Mouse (Mus musculus): Measurements from ENCODE around the gene Pnisr. TPM values are rescaled to one million over a fixed set of nuclear protein-coding genes. Genes with fewer than 3 reads are reported as not detected.
A peak's percentile ranks its signal among the peaks of the same experiment; 100 is the strongest.

Gene Pnisr
- total and polyA plus RNA-seq, 2 experiments from 2014 or later, result 48.7 to 112 TPM

DNA sequence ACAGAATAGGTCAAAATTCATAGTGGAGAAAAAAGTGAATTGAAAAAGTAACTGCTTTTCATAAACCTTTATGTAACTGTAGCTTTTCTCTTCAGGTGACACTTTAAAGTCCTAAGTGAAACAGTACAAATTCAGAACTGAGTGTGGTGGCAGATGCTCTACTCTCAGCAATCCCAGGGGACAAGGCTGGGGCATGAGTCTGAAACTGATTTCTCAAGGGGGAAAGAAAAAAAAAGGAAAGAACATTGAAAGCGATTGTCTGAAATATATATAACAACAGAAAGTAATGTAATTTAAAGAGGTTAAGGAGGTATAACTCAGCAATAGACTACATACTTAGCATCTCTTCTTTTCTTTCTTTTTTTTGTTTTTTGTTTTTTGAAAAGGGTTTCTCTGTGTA is 17.8 kb downstream of the Pnisr start:
- no peaks in the 10 kb centered on the region for H3K4me1 ChIP-seq (ENCODE audit: control insufficient read depth, insufficient read depth)
- H3K9me3 ChIP-seq (replicated peaks; ENCODE audit: control insufficient read depth, low read length), result no peaks in the 10 kb centered on the region
- no peak for DNase-seq (ENCODE audit: low spot score)
- H3K27me3 ChIP-seq (ENCODE audit: control insufficient read depth, insufficient read depth, low read length), result no peaks in the 10 kb centered on the region
- H3K9ac ChIP-seq (replicated peaks; ENCODE audit: low read depth, low read length), result no peak overlapping the region
- H3K4me3 ChIP-seq (ENCODE audit: low read depth, low read length), result no peak overlapping the region
- H3K4me2 ChIP-seq (ENCODE audit: low read depth, low read length), result no peak overlapping the region
- ATAC-seq (ENCODE audit: insufficient read depth, low read depth), result no peak
- H3K36me3 ChIP-seq (replicated peaks; ENCODE audit: control insufficient read depth, insufficient read depth, low read length), result peaks cover 70% of the 10 kb centered on the region
- WGBS, result 90% methylated on average over 1 of the region's 1 CpGs
- TF ChIP-seq CTCF (IDR thresholded peaks at IDR 0.05; ENCODE audit: low read depth), result no peak
- no peak for TF ChIP-seq EP300 (IDR thresholded peaks at IDR 0.05; ENCODE audit: low read depth)
- no peak overlapping the region for H3K27ac ChIP-seq (ENCODE audit: low read depth)

DNA sequence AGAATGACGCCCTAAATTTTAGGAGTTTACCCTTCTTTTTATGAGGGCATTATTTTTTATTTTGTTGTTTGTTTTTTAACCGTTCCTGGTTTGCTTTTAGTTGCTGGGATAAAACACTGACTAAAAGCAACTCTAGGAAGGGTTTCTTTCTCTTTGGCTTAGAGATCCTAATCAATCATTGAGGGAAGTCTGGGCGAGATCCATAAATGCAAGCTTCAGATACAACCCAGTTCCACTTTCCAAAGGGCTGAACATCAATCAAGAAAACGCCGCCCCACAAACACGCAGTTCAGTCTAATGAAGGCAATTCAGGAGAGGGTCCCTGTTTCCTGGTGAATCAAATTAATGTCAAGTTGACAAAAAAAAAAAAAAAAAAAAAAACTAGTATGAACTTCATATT is 31.4 kb downstream of the Pnisr start:
- Histone ChIP-seq H3K4me1 (ENCODE audit: control insufficient read depth, insufficient read depth) (no peaks in the 10 kb centered on the region; the same call in 1 of the 2 replicates), H3K36me3 (replicated peaks; ENCODE audit: control insufficient read depth, insufficient read depth, low read length) (peaks cover 23% of the 10 kb centered on the region), H3K4me3 (ENCODE audit: low read depth, low read length) (peak overlapping the region; percentile 65), H3K9ac (replicated peaks; ENCODE audit: low read depth, low read length) (peak overlapping the region; percentile 66; the same call in 1 of the 2 replicates), H3K27ac (ENCODE audit: low read depth) (no peak overlapping the region), H3K27me3 (ENCODE audit: control insufficient read depth, insufficient read depth, low read length) (no peaks in the 10 kb centered on the region), H3K9me3 (replicated peaks; ENCODE audit: control insufficient read depth, low read length) (no peaks in the 10 kb centered on the region), H3K4me2 (ENCODE audit: low read depth, low read length) (peak overlapping the region; percentile 72)
- DNase-seq (ENCODE audit: low spot score), result no peak
- TF ChIP-seq CTCF (IDR thresholded peaks at IDR 0.05; ENCODE audit: low read depth) (no peak), EP300 (IDR thresholded peaks at IDR 0.05; ENCODE audit: low read depth) (no peak)
- 32% methylated on average over 6 of the region's 6 CpGs for WGBS
- ATAC-seq (ENCODE audit: insufficient read depth, low read depth), result no peak

DNA sequence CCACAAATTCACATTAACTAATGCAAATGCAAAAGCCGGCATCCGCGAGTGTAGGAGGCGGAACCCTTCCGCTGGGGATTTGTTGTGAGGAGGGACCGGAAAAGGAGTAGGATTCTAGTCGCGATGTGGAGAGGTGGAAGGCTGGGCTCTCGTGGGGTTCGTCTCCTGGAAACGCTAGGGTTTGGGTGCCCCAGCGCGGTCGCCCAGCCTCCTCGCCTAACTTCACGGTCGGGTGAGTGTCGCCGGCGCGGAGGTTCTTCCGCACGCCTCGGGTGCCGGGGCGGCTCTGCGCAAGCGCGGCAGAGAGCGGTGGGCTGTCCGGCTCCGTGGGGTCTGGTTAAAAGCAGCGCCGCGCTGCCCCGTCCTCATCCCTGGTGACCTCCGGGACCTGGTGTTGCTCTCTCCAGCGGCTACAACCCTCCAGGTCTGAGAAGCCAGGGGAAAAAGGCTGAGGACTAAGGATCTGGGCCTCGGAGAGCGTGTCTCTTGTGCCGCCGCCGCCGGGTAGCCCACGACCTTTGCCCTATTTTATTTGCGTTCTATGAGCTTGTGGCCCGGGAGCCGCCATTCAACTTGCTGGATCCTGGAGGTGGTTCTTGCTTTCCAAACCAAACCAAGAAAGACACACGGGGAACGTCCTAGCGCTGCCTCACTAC is 32.3 kb downstream of the Pnisr start, which contains the start of gene Coq3:
TSS of gene Coq3 (plus strand) at position 109 of the 656 bp plus-strand sequence.
- H3K9me3 ChIP-seq (replicated peaks; ENCODE audit: control insufficient read depth, low read length), result no peaks in the 10 kb centered on the region
- TF ChIP-seq CTCF (IDR thresholded peaks at IDR 0.05; ENCODE audit: low read depth) (no peak), EP300 (IDR thresholded peaks at IDR 0.05; ENCODE audit: low read depth) (no peak)
- peak within 1 kb of the TSS; percentile 65 for H3K4me3 ChIP-seq (ENCODE audit: low read depth, low read length)
- H3K36me3 ChIP-seq (replicated peaks; ENCODE audit: control insufficient read depth, insufficient read depth, low read length), result peaks cover 16% of the 10 kb centered on the region; the same call in 1 of the 2 replicates
- ATAC-seq (ENCODE audit: insufficient read depth, low read depth) (peak; percentile 86), DNase-seq (ENCODE audit: low spot score) (peak; percentile 79)
- peak within 1 kb of the TSS; percentile 72 for H3K4me2 ChIP-seq (ENCODE audit: low read depth, low read length)
- no peaks in the 10 kb centered on the region; the same call in 1 of the 2 replicates for H3K4me1 ChIP-seq (ENCODE audit: control insufficient read depth, insufficient read depth)
- peak within 1 kb of the TSS; percentile 90 for H3K27ac ChIP-seq (ENCODE audit: low read depth)
- WGBS, result under 1% methylated on average over 50 of the region's 51 CpGs
- peak within 1 kb of the TSS; percentile 66 for H3K9ac ChIP-seq (replicated peaks; ENCODE audit: low read depth, low read length)
- H3K27me3 ChIP-seq (ENCODE audit: control insufficient read depth, insufficient read depth, low read length), result no peaks in the 10 kb centered on the region

DNA sequence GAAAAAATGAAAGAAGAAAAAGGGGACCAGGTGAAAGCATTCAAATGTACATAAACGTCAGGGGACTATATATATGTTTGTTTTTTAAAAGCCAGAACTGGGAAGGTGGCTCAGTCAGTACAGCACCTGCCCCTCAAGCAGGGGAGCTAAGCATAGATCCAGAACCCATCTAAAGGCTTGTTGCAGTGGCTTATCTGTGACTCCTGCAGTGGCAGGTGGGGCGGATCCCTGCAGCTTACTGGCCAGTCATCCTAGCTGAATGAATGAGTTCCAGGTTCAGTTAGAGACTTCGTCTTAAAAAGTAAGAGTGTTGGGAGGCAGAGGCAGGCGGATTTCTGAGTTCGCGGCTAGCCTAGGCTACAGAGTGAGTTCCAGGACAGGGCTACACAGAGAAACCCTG is 35.4 kb downstream of the Pnisr start:
- Histone ChIP-seq H3K36me3 (replicated peaks; ENCODE audit: control insufficient read depth, insufficient read depth, low read length) (no peaks in the 10 kb centered on the region), H3K9me3 (replicated peaks; ENCODE audit: control insufficient read depth, low read length) (no peaks in the 10 kb centered on the region), H3K4me2 (ENCODE audit: low read depth, low read length) (no peak overlapping the region), H3K9ac (replicated peaks; ENCODE audit: low read depth, low read length) (no peak overlapping the region), H3K27me3 (ENCODE audit: control insufficient read depth, insufficient read depth, low read length) (no peaks in the 10 kb centered on the region), H3K4me3 (ENCODE audit: low read depth, low read length) (no peak overlapping the region), H3K4me1 (ENCODE audit: control insufficient read depth, insufficient read depth) (no peaks in the 10 kb centered on the region; the same call in 1 of the 2 replicates), H3K27ac (ENCODE audit: low read depth) (no peak overlapping the region)
- DNase-seq (ENCODE audit: low spot score), result no peak
- WGBS, result 88% methylated on average over 6 of the region's 6 CpGs
- TF ChIP-seq EP300 (IDR thresholded peaks at IDR 0.05; ENCODE audit: low read depth) (no peak), CTCF (IDR thresholded peaks at IDR 0.05; ENCODE audit: low read depth) (no peak)
- no peak for ATAC-seq (ENCODE audit: insufficient read depth, low read depth)

DNA sequence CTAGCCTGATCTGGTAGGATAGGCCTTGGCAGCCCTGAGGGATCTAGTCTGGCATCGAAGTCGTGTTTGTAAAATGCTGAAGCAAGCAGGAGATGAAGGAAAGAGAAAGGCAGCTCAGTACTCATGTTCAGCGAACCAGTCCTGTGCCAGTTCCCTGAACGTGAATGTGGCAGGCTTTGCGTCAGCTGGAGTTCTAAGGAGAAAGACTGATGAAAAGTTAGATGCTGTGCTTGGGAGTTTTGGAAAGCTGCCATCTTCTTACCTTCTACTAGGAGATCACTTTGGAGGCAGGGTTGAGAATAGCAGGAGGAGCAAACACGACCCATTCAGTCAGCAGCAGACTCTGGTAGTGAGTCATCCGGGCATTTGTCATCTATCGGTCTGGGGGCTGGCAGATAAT is 38.4 kb downstream of the Pnisr start:
- Histone ChIP-seq H3K27me3 (ENCODE audit: control insufficient read depth, insufficient read depth, low read length) (no peaks in the 10 kb centered on the region), H3K36me3 (replicated peaks; ENCODE audit: control insufficient read depth, insufficient read depth, low read length) (no peaks in the 10 kb centered on the region), H3K4me3 (ENCODE audit: low read depth, low read length) (no peak overlapping the region), H3K27ac (ENCODE audit: low read depth) (no peak overlapping the region), H3K4me2 (ENCODE audit: low read depth, low read length) (no peak overlapping the region), H3K4me1 (ENCODE audit: control insufficient read depth, insufficient read depth) (no peaks in the 10 kb centered on the region), H3K9ac (replicated peaks; ENCODE audit: low read depth, low read length) (no peak overlapping the region), H3K9me3 (replicated peaks; ENCODE audit: control insufficient read depth, low read length) (no peaks in the 10 kb centered on the region)
- 66% methylated on average over 8 of the region's 8 CpGs for WGBS
- ATAC-seq (ENCODE audit: insufficient read depth, low read depth) (no peak), DNase-seq (ENCODE audit: low spot score) (no peak)
- TF ChIP-seq EP300 (IDR thresholded peaks at IDR 0.05; ENCODE audit: low read depth), result no peak
- no peak for TF ChIP-seq CTCF (IDR thresholded peaks at IDR 0.05; ENCODE audit: low read depth)

Other genes starting within 250 kb of the Pnisr start
- not detected in 2 replicates for gene Prdm13, start 161.6 kb upstream of the Pnisr start, total RNA-seq (2014; rRNA removed; ENCODE audit: low replicate concordance)
- not detected in 2 replicates for gene Prdm13, start 161.6 kb upstream of the Pnisr start, polyA plus RNA-seq (2015; fragmentation: Nextera tagmentation; extraction: Ambion mirVana)
- gene Ccnc, start 119.9 kb upstream of the Pnisr start, total RNA-seq (2014; rRNA removed; ENCODE audit: low replicate concordance), result 12.0 and 26.6 TPM in 2 replicates
- 20.1 and 21.4 TPM in 2 replicates for gene Ccnc, start 119.9 kb upstream of the Pnisr start, polyA plus RNA-seq (2015; fragmentation: Nextera tagmentation; extraction: Ambion mirVana)
- 7.6 and 12.6 TPM in 2 replicates for gene Usp45, start 80.4 kb upstream of the Pnisr start, total RNA-seq (2014; rRNA removed; ENCODE audit: low replicate concordance)
- 3.6 and 4.6 TPM in 2 replicates for gene Usp45, start 80.4 kb upstream of the Pnisr start, polyA plus RNA-seq (2015; fragmentation: Nextera tagmentation; extraction: Ambion mirVana)
- 9.9 and 16.5 TPM in 2 replicates for gene Tstd3, start 80.4 kb upstream of the Pnisr start, total RNA-seq (2014; rRNA removed; ENCODE audit: low replicate concordance)
- gene Tstd3, start 80.4 kb upstream of the Pnisr start, polyA plus RNA-seq (2015; fragmentation: Nextera tagmentation; extraction: Ambion mirVana), result 23.5 and 25.2 TPM in 2 replicates
- 18.8 and 23.3 TPM in 2 replicates for gene Coq3, start 32.1 kb downstream of the Pnisr start, total RNA-seq (2014; rRNA removed; ENCODE audit: low replicate concordance)
- gene Coq3, start 32.1 kb downstream of the Pnisr start, polyA plus RNA-seq (2015; fragmentation: Nextera tagmentation; extraction: Ambion mirVana), result 39.7 and 40.0 TPM in 2 replicates
- gene Faxc, start 83.7 kb downstream of the Pnisr start, total RNA-seq (2014; rRNA removed; ENCODE audit: low replicate concordance), result 1.8 and 2.4 TPM in 2 replicates
- 0.40 and 0.43 TPM in 2 replicates for gene Faxc, start 83.7 kb downstream of the Pnisr start, polyA plus RNA-seq (2015; fragmentation: Nextera tagmentation; extraction: Ambion mirVana)

Measured in heart, postnatal 0 days (tissue).